Mouse (Mus musculus): ENCODE measurements around the gene Arid5b.

Gene Arid5b

DNA sequence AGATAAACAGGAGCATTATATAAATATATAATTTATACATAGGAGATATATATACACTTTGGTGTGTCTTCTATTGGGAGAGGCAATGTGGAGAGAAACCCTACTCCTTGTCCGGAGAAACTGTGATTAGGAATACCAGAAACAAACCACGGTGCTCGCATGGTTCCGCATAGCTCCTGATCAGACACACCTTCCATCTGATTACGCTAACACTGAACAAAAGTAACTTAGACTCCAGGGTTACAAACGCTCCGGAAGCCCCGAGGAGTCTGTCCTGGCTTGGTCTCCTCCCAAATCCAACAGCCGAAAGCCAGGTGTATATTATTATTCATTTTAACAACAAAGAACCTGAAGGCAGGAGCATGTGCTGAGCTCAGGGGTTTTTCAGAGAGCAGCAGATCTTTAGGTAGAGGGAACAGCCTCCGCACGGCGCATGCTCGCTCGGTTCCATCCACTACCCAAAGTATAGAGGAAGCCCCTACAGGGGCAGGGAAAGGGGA lies 41.5 kb downstream of the Arid5b start:
- no peak for DNase-seq (ENCODE audit: low spot score)

DNA sequence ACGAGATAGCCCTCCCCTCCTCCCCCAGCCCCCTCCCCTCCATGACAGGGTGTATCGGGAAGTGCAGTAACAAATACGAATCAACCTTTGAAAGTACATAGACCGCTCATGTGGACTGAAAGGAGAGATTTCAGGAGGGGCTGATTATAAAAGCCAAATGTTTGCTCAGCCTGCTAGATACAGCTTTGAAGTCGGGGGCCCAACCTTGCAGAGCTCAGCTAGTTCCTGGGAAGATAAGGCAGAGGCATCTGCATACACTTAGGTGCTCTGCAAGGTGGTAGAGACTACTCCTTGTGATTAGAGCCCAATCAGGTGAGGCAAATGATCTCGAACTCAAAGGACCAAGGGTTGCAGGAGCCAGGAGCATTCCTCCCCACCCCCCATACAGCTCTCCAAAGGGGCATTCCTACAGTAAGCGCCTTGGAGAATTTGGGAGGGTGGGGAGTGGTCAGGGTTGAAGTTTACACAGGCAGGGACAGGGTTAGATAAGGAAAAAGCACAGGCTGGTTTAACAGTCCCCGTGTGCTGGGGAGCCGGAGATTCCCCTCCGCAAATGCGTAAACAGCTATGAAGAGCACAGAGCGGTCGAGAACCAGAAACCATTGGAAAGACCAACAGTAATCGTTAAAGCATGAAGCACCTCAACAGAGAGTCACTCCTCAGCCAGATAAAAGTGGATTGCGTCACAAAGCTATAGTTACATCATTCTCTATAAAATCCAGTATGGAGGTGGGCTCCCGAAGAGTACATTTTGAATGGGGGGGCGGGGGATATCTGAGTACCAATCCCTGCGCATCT lies 47.0 kb downstream of the Arid5b start:
- DNase-seq (ENCODE audit: low spot score): no peak

DNA sequence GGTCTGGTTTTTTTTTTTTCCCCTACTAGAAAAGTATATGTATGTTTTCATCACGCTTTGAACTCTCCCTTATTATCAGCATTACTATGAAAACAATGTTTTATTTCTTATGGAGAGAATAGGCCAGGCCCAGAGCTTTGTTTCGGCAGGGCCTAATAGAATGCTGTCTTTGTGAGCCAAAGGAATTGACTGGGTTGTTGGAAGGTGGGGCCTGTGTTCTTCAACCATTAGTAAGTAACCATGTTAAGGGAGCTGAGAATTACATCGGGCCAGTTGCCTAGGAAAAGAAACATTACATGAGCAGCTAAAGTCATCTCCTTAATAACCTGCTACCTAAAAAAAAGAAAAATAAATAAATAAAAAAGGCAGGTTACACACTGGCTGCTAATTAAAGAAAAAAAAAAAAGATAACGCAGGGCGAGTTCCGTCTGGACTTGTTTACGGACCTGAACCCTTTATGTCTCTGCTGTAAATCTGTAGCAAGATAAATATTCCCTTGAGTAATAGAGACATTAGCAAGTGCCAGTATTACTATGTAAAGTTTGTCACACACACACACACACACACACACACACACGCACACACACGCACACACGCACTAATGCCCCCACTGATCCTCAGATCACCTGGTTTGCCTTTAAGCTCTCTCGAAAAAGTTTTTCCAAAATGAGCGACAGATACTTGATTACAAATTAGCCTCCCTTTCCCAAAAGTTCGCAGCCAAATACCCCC lies 47.7 kb downstream of the Arid5b start:
- DNase-seq (ENCODE audit: low spot score): no peak

DNA sequence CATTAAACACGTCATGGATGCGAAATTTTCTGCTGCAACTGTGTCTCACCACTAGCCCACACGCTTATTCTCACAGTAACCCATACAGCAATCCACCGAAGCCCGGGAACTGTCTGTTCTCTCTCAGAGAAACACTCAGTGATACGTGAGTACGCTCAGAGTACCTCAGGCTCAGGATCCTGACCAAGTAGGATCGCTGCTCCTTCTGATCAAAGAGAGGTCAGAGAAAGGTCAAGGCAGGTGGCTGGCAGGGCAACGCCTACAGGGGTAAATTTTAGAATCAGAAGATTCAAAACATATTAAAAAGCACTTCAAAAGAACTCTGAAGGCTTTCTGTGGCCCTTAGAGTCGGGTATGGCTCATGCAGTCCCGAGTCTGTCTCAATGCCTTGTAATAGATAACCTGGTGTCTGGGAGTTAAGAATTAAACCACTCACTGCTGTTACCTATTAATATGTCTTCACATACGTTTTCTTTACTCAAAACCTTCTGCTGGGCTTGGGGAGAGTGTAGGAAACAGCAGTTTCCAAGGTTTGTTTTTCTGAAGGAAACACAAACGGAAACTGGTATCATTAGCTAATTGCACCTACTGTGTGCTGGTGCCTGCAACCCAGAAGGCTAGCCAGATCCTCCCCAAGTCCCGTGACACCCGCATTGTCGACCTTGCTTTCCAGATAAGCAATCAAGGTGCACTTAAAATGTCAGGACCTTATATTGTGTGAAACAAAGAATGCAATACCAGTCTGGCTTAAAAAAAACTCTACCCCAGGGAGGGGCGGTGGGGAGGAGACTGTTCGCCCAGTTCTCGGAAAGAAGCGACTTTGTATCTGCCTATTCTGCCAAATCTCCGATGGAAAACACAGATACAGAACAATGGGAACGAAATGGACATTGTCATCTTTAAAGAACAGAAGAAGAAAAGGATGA lies 48.6 kb downstream of the Arid5b start:
- no peak for DNase-seq (ENCODE audit: low spot score)

DNA sequence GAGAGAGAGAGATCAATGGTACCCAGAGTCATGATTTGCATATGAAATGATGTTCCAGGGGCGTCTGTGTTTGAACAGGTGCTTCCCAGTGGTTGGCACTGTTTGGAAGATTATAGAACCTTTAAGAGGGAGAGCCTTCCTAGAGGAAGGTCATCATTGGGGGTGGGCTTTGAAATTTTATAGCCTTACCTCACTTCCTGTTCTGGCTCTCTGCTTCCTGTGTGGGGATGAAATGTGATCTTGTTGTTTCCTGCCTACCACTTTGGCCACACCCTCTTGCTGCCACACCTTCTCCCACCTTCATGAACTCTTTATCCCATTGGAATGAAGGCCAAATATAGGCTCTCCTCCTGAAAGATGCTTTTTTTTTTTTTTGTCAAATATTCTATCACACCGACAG lies 55.9 kb downstream of the Arid5b start:
- no peak for DNase-seq (ENCODE audit: low spot score)

DNA sequence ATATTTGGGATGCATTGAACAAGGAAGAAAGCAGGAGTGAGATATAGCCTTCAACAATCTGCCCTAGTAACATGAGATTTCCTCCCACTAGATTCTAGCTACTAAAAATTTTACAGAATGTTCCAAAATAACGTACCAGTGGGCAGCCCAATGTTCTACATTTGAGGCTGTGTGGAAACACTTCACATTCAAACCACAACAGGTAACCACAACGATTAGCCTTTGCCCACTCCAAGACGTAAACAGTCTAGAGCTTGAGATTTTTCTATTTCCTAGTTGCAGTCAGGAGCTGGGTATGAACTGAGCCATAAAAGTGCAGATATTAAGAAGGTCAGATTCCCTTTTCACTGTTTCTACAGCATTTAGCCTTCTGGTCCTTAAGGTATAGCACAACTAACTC lies 56.5 kb downstream of the Arid5b start:
- DNase-seq (ENCODE audit: low spot score): no peak

DNA sequence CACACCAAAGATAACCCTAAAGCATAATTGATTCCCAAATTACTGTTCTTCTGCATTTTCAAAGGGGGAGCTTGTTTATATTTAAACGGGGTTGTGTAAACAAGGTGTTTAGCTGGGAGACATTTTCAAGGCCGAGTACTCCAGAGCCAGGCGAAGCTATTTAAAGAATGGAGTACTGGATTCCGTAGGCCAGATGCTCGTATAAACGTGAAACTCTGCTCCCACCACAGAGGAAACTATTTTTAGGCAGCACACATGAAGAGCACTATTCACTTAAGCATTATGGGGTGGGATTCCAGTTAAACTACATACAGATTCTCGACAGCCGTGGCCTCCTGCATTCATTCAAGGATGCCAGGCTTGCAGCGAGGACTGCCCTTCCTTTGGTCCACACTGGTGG lies 59.2 kb downstream of the Arid5b start:
- no peak for DNase-seq (ENCODE audit: low spot score)

DNA sequence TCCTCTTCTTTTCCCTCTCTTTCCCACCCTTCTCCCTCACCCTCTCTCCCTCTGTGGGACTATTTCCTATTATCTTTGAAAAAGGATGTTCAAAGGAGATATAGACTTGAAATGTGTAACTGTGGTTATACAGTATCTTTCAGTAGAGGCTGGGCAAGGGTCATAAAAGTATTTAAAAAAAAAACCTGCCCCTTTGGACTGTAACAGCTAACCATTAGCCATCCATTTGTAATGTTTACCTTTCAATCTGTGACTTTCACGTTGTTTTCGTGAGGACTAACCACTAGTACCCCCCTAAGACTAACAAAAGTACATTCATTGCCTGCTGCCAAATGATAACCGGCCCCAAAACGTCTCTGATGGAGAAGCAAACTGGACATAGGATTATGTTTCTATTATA lies 59.9 kb downstream of the Arid5b start:
- DNase-seq (ENCODE audit: low spot score): no peak

DNA sequence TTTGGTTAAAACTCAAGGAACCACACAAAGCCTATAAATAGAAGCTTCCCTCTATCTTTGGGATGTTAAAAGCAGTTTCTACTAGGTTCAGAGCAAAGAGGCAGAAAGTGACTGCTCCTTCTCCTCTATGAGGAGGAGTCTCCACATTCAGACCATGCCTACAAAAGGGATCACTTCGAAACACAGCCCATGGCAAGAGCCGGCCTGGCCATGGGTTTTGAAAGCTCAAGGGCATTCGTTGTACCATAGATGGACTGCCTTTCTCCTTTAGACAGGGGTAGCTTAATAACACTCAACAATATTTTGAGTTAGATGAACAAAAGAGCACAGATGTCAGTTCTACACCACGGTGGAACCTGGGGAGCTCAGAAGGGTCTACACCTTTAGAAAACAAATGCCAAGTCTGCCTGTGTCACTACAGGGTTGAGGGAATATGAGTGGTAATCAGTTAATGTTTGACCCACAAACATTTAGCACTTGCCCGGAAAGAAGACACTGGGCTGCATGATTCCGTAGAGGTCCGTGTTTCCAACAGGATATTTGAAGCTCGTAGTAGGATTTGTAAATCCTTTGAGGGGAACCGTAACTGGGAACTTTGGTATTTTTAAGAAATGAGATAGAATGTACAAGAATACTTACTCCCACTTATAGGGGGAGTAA lies 63.6 kb downstream of the Arid5b start:
- DNase-seq (ENCODE audit: low spot score): no peak

- no peak for DNase-seq (ENCODE audit: low spot score)
Observed at GRCm38 (mm10) chr10:68212061-68212915, 66.3 kb downstream of the Arid5b start.

GRCm38 (mm10) chr10:68211514-68211913 lies 67.0 kb downstream of the Arid5b start:
- no peak for DNase-seq (ENCODE audit: low spot score)

GRCm38 (mm10) chr10:68210025-68210642 lies 68.4 kb downstream of the Arid5b start:
- no peak for DNase-seq (ENCODE audit: low spot score)

GRCm38 (mm10) chr10:68208670-68209065 lies 69.9 kb downstream of the Arid5b start:
- no peak for DNase-seq (ENCODE audit: low spot score)

- DNase-seq (ENCODE audit: low spot score): no peak
Observed at GRCm38 (mm10) chr10:68207803-68208669, 70.5 kb downstream of the Arid5b start.

GRCm38 (mm10) chr10:68204391-68204790 lies 74.1 kb downstream of the Arid5b start:
- DNase-seq (ENCODE audit: low spot score): no peak

- no peak for DNase-seq (ENCODE audit: low spot score)
Observed at GRCm38 (mm10) chr10:68203860-68204259, 74.7 kb downstream of the Arid5b start.

DNA sequence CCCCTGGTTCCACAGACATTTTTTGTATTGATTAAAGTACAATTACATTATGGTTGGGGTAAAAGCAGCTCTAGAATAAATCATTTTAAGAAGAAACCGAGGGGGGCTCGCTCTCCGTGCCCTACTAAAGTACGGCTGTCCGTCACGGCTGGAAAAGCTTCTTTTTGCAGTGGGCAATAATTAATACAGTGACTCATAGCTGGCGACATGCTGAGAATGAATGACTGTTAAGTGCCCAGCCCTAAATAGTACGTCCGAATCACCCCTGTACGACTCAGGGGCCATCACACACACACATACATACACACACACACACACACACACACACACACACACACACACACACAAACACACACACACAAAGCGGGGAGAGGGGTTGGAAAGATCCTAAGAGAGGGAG lies 75.2 kb downstream of the Arid5b start:
- DNase-seq (ENCODE audit: low spot score): no peak

- no peak for DNase-seq (ENCODE audit: low spot score)
Observed at GRCm38 (mm10) chr10:68199440-68199839, 79.1 kb downstream of the Arid5b start.

DNA sequence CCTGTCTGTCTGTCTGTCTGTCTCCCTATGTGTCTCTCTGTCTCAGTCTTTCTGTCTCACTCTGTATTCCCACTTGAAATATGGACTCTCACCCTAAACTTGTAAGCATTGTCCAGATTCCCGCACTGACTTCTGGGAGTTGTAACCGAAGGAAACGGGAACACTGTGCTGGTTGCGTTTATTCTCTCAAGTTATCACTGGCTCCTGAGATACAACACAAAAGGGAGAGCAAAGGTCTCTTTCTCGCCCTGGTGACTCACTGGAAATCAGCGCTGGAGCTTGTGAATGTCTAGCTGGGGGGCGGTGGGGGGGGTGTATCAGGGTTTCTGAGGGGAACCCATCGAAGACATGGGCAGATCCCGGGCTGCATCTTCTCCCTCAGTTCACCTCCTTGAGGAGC lies 82.2 kb downstream of the Arid5b start:
- DNase-seq (ENCODE audit: low spot score): no peak
